Mouse (Mus musculus) adrenal gland, adult (tissue): Measurements from ENCODE around the gene Fam181a.

ENCODE experiments used
- DNase-seq, 2 experiments: peaks; one replicate each; pipeline ENCODE4 v3.0.0; 2022 to 2023; ENCODE audit warnings: low spot score in 1 of 2; ENCODE audit not compliant: inconsistent age in 2 of 2

Fam181a gene

GRCm38 (mm10) chr12:103314640-103315361, 4.0 kb downstream of the Fam181a start:
- DNase-seq: no peak

GRCm38 (mm10) chr12:103315831-103316545, 5.2 kb downstream of the Fam181a start:
- DNase-seq: no peak

- peak; percentile 46 to 84 for DNase-seq
Observed at GRCm38 (mm10) chr12:103322801-103323200, 12.0 kb downstream of the Fam181a start.

- peak; percentile 89 to 95 for DNase-seq
Observed at GRCm38 (mm10) chr12:103325156-103325857, 14.5 kb downstream of the Fam181a start.

GRCm38 (mm10) chr12:103326569-103326968, 15.8 kb downstream of the Fam181a start:
- DNase-seq: peak in 1 of 2 experiments; percentile 73

GRCm38 (mm10) chr12:103327107-103327506, 16.3 kb downstream of the Fam181a start:
- DNase-seq: peak in 1 of 2 experiments; percentile 64

GRCm38 (mm10) chr12:103328448-103329191, 17.8 kb downstream of the Fam181a start:
- DNase-seq: peak in 1 of 2 experiments; percentile 81

- no peak for DNase-seq
Observed at GRCm38 (mm10) chr12:103331491-103331890, 20.7 kb downstream of the Fam181a start.

- DNase-seq: no peak
Observed at GRCm38 (mm10) chr12:103332879-103333278, 22.1 kb downstream of the Fam181a start.

GRCm38 (mm10) chr12:103333426-103333825, 22.7 kb downstream of the Fam181a start:
- DNase-seq: no peak

- no peak for DNase-seq
Observed at GRCm38 (mm10) chr12:103336766-103337165, 26.0 kb downstream of the Fam181a start.

- DNase-seq: no peak
Observed at GRCm38 (mm10) chr12:103338162-103338798, 27.5 kb downstream of the Fam181a start.

- DNase-seq: no peak
Observed at GRCm38 (mm10) chr12:103341212-103341611, 30.4 kb downstream of the Fam181a start.

- no peak for DNase-seq
Observed at GRCm38 (mm10) chr12:103343456-103343855, 32.7 kb downstream of the Fam181a start.

- peak in 1 of 2 experiments; percentile 75 for DNase-seq
Observed at GRCm38 (mm10) chr12:103344934-103345333, 34.2 kb downstream of the Fam181a start.

GRCm38 (mm10) chr12:103346945-103347344, 36.2 kb downstream of the Fam181a start:
- DNase-seq: peak in 1 of 2 experiments; percentile 71

- DNase-seq: no peak
Observed at GRCm38 (mm10) chr12:103347406-103347805, 36.6 kb downstream of the Fam181a start.

GRCm38 (mm10) chr12:103348506-103348905, 37.7 kb downstream of the Fam181a start:
- peak; percentile 71 to 93 for DNase-seq

GRCm38 (mm10) chr12:103352735-103353134, 42.0 kb downstream of the Fam181a start:
- DNase-seq: no peak

- DNase-seq: peak; percentile 87 to 93
Observed at GRCm38 (mm10) chr12:103353538-103353937, 42.8 kb downstream of the Fam181a start.
